14 mouse cellular contexts compared by ENCODE assay signal in the genomic region with DNA sequence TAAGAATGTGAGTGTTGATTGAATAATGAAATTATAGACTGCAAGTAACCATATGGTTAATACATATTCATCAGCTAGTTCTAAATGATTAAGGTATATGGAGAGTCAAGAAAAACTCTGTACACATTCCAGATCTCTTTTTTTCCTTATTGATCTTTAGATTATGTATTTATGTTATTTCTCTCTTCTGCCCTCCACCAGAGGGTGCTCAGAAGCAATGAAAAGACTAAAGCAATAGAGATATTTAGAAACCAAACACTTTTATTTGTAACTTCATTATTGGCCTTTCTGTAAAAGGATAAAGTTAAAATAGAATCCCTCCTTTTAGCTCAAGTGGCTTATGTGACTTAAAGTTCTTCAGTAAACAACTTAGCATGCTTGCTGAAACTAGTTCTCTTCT.
"Had no signal": no experiment of that assay in that cellular context is flagged by ENCODE, and none has a peak within 500 bp of the region (broad histone marks: within the 10 kb centered on the region; RNA-seq: fewer than 3 reads in every experiment).

No protein-coding gene starts in this region.

- ATAC-seq: liver, embryonic 12.5 days; midbrain, embryonic 15.5 days had no signal

- H3K27me3 ChIP-seq: kidney, embryonic 15.5 days; limb, embryonic 15.5 days; liver, embryonic 12.5 days; megakaryocyte, embryonic 14.5 days; midbrain, embryonic 15.5 days; neural tube, embryonic 13.5 days; stomach, embryonic 15.5 days had no signal

- H3K9ac ChIP-seq: kidney, embryonic 15.5 days; limb, embryonic 15.5 days; liver, embryonic 12.5 days; lung, embryonic 14.5 days; midbrain, embryonic 15.5 days; neural tube, embryonic 13.5 days; stomach, embryonic 15.5 days had no signal

- H3K36me3 ChIP-seq: kidney, embryonic 15.5 days; limb, embryonic 15.5 days; liver, embryonic 12.5 days; midbrain, embryonic 15.5 days; neural tube, embryonic 13.5 days; stomach, embryonic 15.5 days had no signal

- H3K4me2 ChIP-seq: kidney, embryonic 15.5 days; limb, embryonic 15.5 days; liver, embryonic 12.5 days; lung, embryonic 14.5 days; midbrain, embryonic 15.5 days; neural tube, embryonic 13.5 days; stomach, embryonic 15.5 days had no signal

- H3K9me3 ChIP-seq: kidney, embryonic 15.5 days; limb, embryonic 15.5 days; liver, embryonic 12.5 days; megakaryocyte, embryonic 14.5 days; midbrain, embryonic 15.5 days; neural tube, embryonic 13.5 days; stomach, embryonic 15.5 days had no signal

- DNase-seq: kidney, adult 2 months; kidney, postnatal 36 days; lung, embryonic 14.5 days; lung, postnatal 10 days; lung, postnatal 4 days; retina, postnatal 1 day; thymus, postnatal 36 days had no signal

- H3K4me1 ChIP-seq: kidney, embryonic 15.5 days; limb, embryonic 15.5 days; midbrain, embryonic 15.5 days; neural tube, embryonic 13.5 days; stomach, embryonic 15.5 days had no signal

- H3K4me3 ChIP-seq: kidney, embryonic 15.5 days; limb, embryonic 15.5 days; liver, embryonic 12.5 days; megakaryocyte, embryonic 14.5 days; midbrain, embryonic 15.5 days; neural tube, embryonic 13.5 days; stomach, embryonic 15.5 days had no signal

- H3K27ac ChIP-seq: kidney, embryonic 15.5 days; limb, embryonic 15.5 days; liver, embryonic 12.5 days; midbrain, embryonic 15.5 days; neural tube, embryonic 13.5 days; stomach, embryonic 15.5 days had no signal
